Mouse (Mus musculus): ENCODE results near the gene Ugt1a10. TPM values are rescaled to one million over a fixed set of nuclear protein-coding genes. Genes with fewer than 3 reads are reported as not detected.

Gene Ugt1a10
- polyA plus RNA-seq (2011; ENCODE audit: insufficient read depth, insufficient read length, low replicate concordance, missing spikeins): not detected in 2 replicates

DNA sequence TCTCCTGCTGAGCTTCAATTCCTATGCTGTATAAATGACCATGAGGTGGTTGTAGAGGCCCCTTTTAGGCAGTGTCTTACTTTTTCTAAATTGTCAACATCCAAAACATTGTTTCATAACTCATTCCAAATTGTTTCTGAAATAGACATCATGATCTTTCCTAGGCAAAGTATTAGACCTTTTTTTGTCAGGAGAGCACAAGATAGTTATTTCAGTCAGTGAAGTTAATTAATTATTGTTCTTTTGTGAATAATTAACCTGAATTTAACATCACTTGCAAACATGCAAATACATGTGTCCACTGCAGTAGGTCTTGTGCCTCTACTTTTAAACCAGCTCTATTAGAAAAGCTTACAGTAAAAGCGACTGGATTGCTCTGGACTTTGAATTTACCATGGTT is at the start of gene Ugt1a10:
TSS of gene Ugt1a10 (plus strand) at position 301 of the 400 bp plus-strand sequence.
- Histone ChIP-seq H3K27ac (ENCODE audit: control insufficient read depth, insufficient read depth, low read depth, low read length, poor library complexity) (no peak within 1 kb of the TSS), H3K4me3 (replicated peaks; ENCODE audit: control insufficient read depth, low read depth, low read length) (no peak within 1 kb of the TSS), H3K4me1 (ENCODE audit: control insufficient read depth, insufficient read depth, low read length) (no peaks in the 10 kb centered on the region)
- 60% methylated on average over 1 of the region's 1 CpGs for WGBS
- TF ChIP-seq POLR2A (IDR thresholded peaks at IDR 0.05; ENCODE audit: borderline replicate concordance, control insufficient read depth, low read depth, low read length): no peak
- TF ChIP-seq CTCF (IDR thresholded peaks at IDR 0.05; ENCODE audit: control insufficient read depth, insufficient read depth, low read length): no peak

DNA sequence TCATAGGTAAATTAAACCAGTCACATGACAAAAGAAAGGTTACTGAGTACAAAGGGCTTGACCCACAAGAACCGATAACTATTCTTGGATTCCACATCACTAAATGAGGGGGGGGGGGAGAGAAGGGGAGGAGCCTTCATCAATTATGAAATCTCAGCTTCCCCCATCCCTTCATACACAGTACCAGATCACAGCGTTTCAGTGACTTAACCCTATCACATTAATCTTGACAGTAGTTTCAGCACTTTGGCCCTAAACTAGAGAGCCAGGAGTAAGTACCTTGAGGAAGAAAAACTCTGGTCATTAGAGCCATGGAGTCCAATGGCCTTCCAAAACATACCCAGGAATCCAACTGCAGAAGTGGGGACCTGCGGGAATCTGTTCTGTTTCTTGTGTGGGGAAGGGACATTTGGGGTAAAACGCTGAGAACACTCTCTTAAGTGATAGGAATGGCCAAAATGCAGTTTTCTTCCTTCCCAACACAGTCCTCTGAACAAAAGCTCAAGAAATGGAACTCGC is 47.4 kb upstream of the Ugt1a10 start:
- WGBS: 15% methylated on average over 5 of the region's 5 CpGs
- H3K27ac ChIP-seq (ENCODE audit: control insufficient read depth, insufficient read depth, low read depth, low read length, poor library complexity): peak overlapping the region; percentile 54
- H3K4me1 ChIP-seq (ENCODE audit: control insufficient read depth, insufficient read depth, low read length): no peaks in the 10 kb centered on the region
- H3K4me3 ChIP-seq (replicated peaks; ENCODE audit: control insufficient read depth, low read depth, low read length): peak overlapping the region; percentile 88
- TF ChIP-seq POLR2A (IDR thresholded peaks at IDR 0.05; ENCODE audit: borderline replicate concordance, control insufficient read depth, low read depth, low read length) (no peak), CTCF (IDR thresholded peaks at IDR 0.05; ENCODE audit: control insufficient read depth, insufficient read depth, low read length) (no peak)

DNA sequence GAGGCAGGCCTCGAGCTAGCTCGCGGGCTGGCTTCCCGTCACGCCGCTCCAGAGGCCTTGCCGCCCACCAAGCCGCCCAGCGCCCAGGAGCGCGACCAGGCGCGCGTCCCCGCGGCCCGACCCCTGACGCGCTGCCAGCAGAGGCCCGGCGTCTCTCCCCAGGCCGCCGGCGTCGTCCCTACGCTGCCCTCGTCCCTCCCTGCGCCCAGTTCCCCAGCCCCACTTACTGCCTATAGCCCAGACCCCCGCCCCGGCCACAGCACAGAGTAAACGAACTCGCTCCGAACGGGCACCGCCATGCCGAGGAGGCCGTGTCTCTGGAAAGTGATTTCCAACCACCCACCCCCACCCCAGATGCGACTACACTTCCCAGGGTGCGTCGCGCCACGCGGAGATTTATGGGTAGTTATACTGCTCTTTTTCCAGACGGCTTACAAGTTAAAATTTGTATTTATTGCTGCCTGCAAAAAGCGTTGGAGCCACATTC is 46.9 kb upstream of the Ugt1a10 start, which contains the start of gene Usp40:
TSS of gene Usp40 (minus strand) at position 341 of the 487 bp plus-strand sequence.
- TF ChIP-seq CTCF (IDR thresholded peaks at IDR 0.05; ENCODE audit: control insufficient read depth, insufficient read depth, low read length): no peak
- TF ChIP-seq POLR2A (IDR thresholded peaks at IDR 0.05; ENCODE audit: borderline replicate concordance, control insufficient read depth, low read depth, low read length): no peak
- under 1% methylated on average over 45 of the region's 45 CpGs for WGBS

DNA sequence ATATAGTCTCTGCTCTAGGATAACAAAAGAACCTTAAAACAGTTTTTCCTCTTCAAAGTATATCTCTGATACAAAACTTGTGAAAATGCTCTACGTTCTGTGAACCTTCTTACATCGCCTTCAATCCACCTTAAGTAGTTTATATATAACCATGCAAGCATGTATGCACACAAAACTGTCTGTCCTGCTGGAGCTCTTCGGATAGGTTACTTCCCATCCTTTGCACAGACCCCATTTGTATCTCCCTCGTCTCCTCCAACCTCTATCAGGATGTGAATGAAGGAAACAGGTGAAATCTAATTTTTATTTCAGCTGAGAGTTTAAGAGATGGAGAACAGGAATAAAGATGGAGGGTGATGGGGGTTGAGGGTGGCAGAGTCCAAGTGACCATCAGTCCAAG is 46.5 kb upstream of the Ugt1a10 start:
- Histone ChIP-seq H3K4me3 (replicated peaks; ENCODE audit: control insufficient read depth, low read depth, low read length) (no peak overlapping the region), H3K4me1 (ENCODE audit: control insufficient read depth, insufficient read depth, low read length) (no peaks in the 10 kb centered on the region), H3K27ac (ENCODE audit: control insufficient read depth, insufficient read depth, low read depth, low read length, poor library complexity) (no peak overlapping the region)
- WGBS: 37% methylated on average over 4 of the region's 4 CpGs
- no peak for TF ChIP-seq CTCF (IDR thresholded peaks at IDR 0.05; ENCODE audit: control insufficient read depth, insufficient read depth, low read length)
- TF ChIP-seq POLR2A (IDR thresholded peaks at IDR 0.05; ENCODE audit: borderline replicate concordance, control insufficient read depth, low read depth, low read length): no peak

More for the DNA sequence above, 46.9 kb upstream of the Ugt1a10 start, which contains the start of gene Usp40:
- peak within 1 kb of the TSS; percentile 54 for H3K27ac ChIP-seq (ENCODE audit: control insufficient read depth, insufficient read depth, low read depth, low read length, poor library complexity)
- peak within 1 kb of the TSS; percentile 88 for H3K4me3 ChIP-seq (replicated peaks; ENCODE audit: control insufficient read depth, low read depth, low read length)
- H3K4me1 ChIP-seq (ENCODE audit: control insufficient read depth, insufficient read depth, low read length): no peaks in the 10 kb centered on the region

DNA sequence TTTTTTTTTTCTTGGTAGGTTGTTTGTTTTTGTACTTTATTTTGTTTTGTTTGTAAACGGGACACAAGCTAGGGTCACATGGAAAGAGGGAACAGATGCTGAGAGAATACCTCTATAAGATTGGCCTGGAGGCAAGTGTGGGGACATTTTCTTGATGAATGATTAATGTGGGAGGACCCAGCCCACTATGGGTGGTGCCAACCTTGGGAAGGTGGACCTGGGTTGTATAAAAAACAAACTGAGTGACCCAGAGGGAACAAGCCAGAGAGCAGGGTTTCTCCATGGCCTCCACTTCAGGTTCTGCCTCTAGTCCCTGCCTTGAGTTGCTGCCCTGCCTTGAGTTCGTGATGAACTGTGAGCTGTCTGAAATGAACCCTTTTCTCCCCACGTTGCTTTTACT is 45.7 kb upstream of the Ugt1a10 start:
- Histone ChIP-seq H3K4me1 (ENCODE audit: control insufficient read depth, insufficient read depth, low read length) (no peaks in the 10 kb centered on the region), H3K4me3 (replicated peaks; ENCODE audit: control insufficient read depth, low read depth, low read length) (no peak overlapping the region), H3K27ac (ENCODE audit: control insufficient read depth, insufficient read depth, low read depth, low read length, poor library complexity) (no peak overlapping the region)
- 73% methylated on average over 3 of the region's 3 CpGs for WGBS
- TF ChIP-seq POLR2A (IDR thresholded peaks at IDR 0.05; ENCODE audit: borderline replicate concordance, control insufficient read depth, low read depth, low read length): no peak
- TF ChIP-seq CTCF (IDR thresholded peaks at IDR 0.05; ENCODE audit: control insufficient read depth, insufficient read depth, low read length): no peak

DNA sequence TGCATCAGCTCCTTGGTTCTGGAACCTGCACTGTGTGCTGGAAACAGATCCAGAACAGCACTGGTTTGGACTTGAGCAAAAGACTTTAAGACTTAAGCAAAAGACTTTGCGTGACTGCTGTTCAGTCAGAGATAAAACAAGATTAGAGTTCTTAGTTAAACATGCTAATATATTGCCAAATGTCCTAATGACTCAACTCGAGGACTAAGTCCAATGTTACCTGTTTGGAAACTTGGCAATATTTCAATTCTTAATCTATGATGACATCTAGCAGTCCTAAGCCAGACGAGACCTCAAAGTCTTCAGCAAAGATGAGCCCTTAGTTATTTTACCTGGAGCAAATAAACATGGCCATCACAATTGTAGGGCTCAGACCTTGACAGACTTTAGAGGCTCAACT is 41.5 kb upstream of the Ugt1a10 start:
- TF ChIP-seq POLR2A (IDR thresholded peaks at IDR 0.05; ENCODE audit: borderline replicate concordance, control insufficient read depth, low read depth, low read length) (no peak), CTCF (IDR thresholded peaks at IDR 0.05; ENCODE audit: control insufficient read depth, insufficient read depth, low read length) (no peak)
- H3K27ac ChIP-seq (ENCODE audit: control insufficient read depth, insufficient read depth, low read depth, low read length, poor library complexity): no peak overlapping the region
- WGBS: 62% methylated on average over 3 of the region's 3 CpGs
- no peaks in the 10 kb centered on the region for H3K4me1 ChIP-seq (ENCODE audit: control insufficient read depth, insufficient read depth, low read length)
- H3K4me3 ChIP-seq (replicated peaks; ENCODE audit: control insufficient read depth, low read depth, low read length): no peak overlapping the region

DNA sequence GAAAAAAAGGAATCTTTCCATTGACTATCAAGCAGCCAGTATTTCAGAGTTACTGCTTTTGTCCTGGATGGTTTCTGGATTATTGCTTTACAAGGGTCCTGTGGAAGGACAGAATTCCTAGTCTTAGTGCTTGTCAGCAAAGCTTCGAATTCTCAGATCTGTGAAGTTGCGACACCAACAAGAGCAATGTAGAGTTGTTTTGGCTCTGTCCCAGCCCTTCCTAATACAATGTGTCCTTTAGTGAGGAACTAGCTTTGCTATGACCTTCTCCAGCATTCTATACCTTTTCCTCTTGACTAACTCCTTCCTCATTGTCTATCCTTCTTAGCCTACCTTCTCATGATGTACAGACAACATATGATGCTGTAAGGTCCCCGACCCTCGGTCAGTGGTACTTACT is 41.0 kb upstream of the Ugt1a10 start:
- WGBS: 81% methylated on average over 4 of the region's 4 CpGs
- Histone ChIP-seq H3K4me3 (replicated peaks; ENCODE audit: control insufficient read depth, low read depth, low read length) (no peak overlapping the region), H3K4me1 (ENCODE audit: control insufficient read depth, insufficient read depth, low read length) (no peaks in the 10 kb centered on the region), H3K27ac (ENCODE audit: control insufficient read depth, insufficient read depth, low read depth, low read length, poor library complexity) (no peak overlapping the region)
- TF ChIP-seq CTCF (IDR thresholded peaks at IDR 0.05; ENCODE audit: control insufficient read depth, insufficient read depth, low read length) (no peak), POLR2A (IDR thresholded peaks at IDR 0.05; ENCODE audit: borderline replicate concordance, control insufficient read depth, low read depth, low read length) (no peak)

DNA sequence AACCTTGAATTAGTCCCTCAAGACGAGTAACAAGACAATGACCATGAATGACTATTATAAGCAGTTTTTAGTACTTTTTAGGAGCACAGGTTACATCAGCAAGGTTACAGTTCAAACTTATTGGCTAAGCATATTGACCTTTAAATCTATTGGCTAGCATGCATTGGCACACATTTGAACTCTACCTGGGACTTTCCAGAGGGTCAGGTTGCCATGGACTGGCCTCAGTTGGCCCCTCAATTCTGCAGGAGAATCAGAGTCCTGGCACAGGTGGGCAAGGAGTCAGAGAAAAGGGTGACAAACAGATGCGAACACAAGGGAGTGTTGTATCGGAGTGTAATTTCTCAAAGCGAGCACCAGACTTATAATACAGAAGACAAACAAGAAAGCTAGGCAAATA is 40.5 kb upstream of the Ugt1a10 start:
- H3K4me1 ChIP-seq (ENCODE audit: control insufficient read depth, insufficient read depth, low read length): no peaks in the 10 kb centered on the region
- no peak overlapping the region for H3K27ac ChIP-seq (ENCODE audit: control insufficient read depth, insufficient read depth, low read depth, low read length, poor library complexity)
- no peak overlapping the region for H3K4me3 ChIP-seq (replicated peaks; ENCODE audit: control insufficient read depth, low read depth, low read length)
- TF ChIP-seq CTCF (IDR thresholded peaks at IDR 0.05; ENCODE audit: control insufficient read depth, insufficient read depth, low read length): no peak
- no peak for TF ChIP-seq POLR2A (IDR thresholded peaks at IDR 0.05; ENCODE audit: borderline replicate concordance, control insufficient read depth, low read depth, low read length)
- WGBS: 82% methylated on average over 4 of the region's 4 CpGs

Measured in bone marrow, adult 2 months (tissue).